Mouse (Mus musculus): ENCODE data around the gene Pcsk6.

Gene Pcsk6

GRCm38 (mm10) chr7:66058703-66059102 lies 197.2 kb downstream of the Pcsk6 start, which contains the start of gene Snrpa1:
TSS of gene Snrpa1 (plus strand) at chr7:66059003.
- DNase-seq = no peak

- peak; percentile 85 for DNase-seq
These were observed 198.8 kb downstream of the Pcsk6 start for GRCm38 (mm10) chr7:66060066-66060956.

- DNase-seq = no peak
These were observed 199.5 kb downstream of the Pcsk6 start for GRCm38 (mm10) chr7:66061057-66061456.

- DNase-seq = no peak
These were observed 214.9 kb downstream of the Pcsk6 start for GRCm38 (mm10) chr7:66076411-66076810.

GRCm38 (mm10) chr7:66079364-66080230 lies 218.1 kb downstream of the Pcsk6 start, which contains the start of gene Selenos:
TSS of gene Selenos (plus strand) at chr7:66079649.
- peak; percentile 96 for DNase-seq

- no peak for DNase-seq
These were observed 218.7 kb downstream of the Pcsk6 start for GRCm38 (mm10) chr7:66080231-66080613.

GRCm38 (mm10) chr7:66083757-66084156 lies 222.2 kb downstream of the Pcsk6 start:
- DNase-seq = no peak

- no peak for DNase-seq
These were observed 223.0 kb downstream of the Pcsk6 start for GRCm38 (mm10) chr7:66084546-66084945.

- no peak for DNase-seq
These were observed 226.1 kb downstream of the Pcsk6 start for GRCm38 (mm10) chr7:66087652-66088051.

GRCm38 (mm10) chr7:66088077-66088476 lies 226.5 kb downstream of the Pcsk6 start:
- no peak for DNase-seq

GRCm38 (mm10) chr7:66090676-66091190 lies 229.2 kb downstream of the Pcsk6 start:
- peak; percentile 30 for DNase-seq

- no peak for DNase-seq
These were observed 230.0 kb downstream of the Pcsk6 start for GRCm38 (mm10) chr7:66091553-66091952.

GRCm38 (mm10) chr7:66092656-66093055 lies 231.1 kb downstream of the Pcsk6 start:
- DNase-seq = no peak

GRCm38 (mm10) chr7:66094141-66094540 lies 232.6 kb downstream of the Pcsk6 start:
- DNase-seq = no peak

GRCm38 (mm10) chr7:66098803-66099202 lies 237.3 kb downstream of the Pcsk6 start:
- no peak for DNase-seq
